Mouse (Mus musculus) limb, embryonic 12.5 days (tissue): ENCODE measurements at regions not wholly inside any gene's neighbourhood (a gene's known extent, or its start where the extent isn't known, plus 50 kb on each side); places are given as distances from the start of the nearest gene placed in this dataset.

Source experiments
- ATAC-seq: fragments of 200-750 bp; cut with Nextera tagmentation; 2 replicates; pipeline ENCODE4 v1.8.0; 2017; ENCODE audit warnings: low read depth, moderate TSS enrichment; ENCODE audit not compliant: insufficient number of reproducible peaks, insufficient read depth, low FRiP score, low TSS enrichment
- H3K27ac ChIP-seq: fragments of 300-500 bp; sonication (generic); 2 replicates; pipeline ENCODE4 v1.5.1; 2016; ENCODE audit warnings: mild to moderate bottlenecking, moderate library complexity
- H3K27me3 ChIP-seq: fragments of 300-500 bp; sonication (generic); 2 replicates; pipeline ENCODE4 v1.6.1; 2016; ENCODE audit warnings: mild to moderate bottlenecking, moderate library complexity
- H3K36me3 ChIP-seq: fragments of 300-500 bp; sonication (generic); 2 replicates; pipeline ENCODE4 v1.6.1; 2016; ENCODE audit warnings: mild to moderate bottlenecking, moderate library complexity
- H3K4me1 ChIP-seq: fragments of 300-500 bp; sonication (generic); replicated peaks from 2 replicates; pipeline ENCODE4 v1.6.1; 2016
- H3K4me2 ChIP-seq: fragments of 300-500 bp; sonication (generic); 2 replicates; pipeline ENCODE4 v1.6.1; 2016; ENCODE audit warnings: mild to moderate bottlenecking, moderate library complexity
- H3K4me3 ChIP-seq: fragments of 300-500 bp; sonication (generic); replicated peaks from 2 replicates; pipeline ENCODE4 v1.5.1; 2016; ENCODE audit warnings: mild to moderate bottlenecking
- H3K9ac ChIP-seq: fragments of 300-500 bp; sonication (generic); replicated peaks from 2 replicates; pipeline ENCODE4 v1.6.1; 2016; ENCODE audit warnings: mild to moderate bottlenecking, moderate library complexity
- H3K9me3 ChIP-seq: fragments of 300-500 bp; sonication (generic); 2 replicates; pipeline ENCODE4 v1.6.1; 2016; ENCODE audit warnings: mild to moderate bottlenecking, moderate library complexity
- WGBS: fragments of 180-500 bp; shearing (Covaris S2); methylation state at CpG from one replicate; pipeline ENCODE4 v1.1.7; 2016; 5-methylcytosine and 5-hydroxymethylcytosine counted together

DNA sequence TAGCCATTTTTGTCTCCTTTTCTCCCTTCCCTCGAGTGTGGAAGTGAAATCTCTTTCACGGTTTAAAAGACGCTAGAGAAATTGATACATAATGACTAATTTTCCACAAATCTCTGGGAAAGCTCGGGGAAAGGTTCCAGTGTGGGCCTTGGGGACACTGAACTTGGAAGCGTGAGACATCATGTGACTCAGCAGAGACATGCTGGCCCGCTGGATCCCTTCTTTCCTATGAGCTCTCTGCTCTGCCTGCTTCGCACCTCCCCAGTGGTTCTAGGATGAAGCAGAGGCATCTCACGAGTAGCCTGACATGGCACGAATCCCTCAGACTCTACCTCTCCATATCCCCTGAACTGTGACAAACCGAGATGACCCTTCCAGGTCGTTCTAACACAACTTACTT lies 206.2 kb downstream of the Rnd3 start:
- no peaks in the 10 kb centered on the region for H3K27me3 ChIP-seq
- peak overlapping the region; percentile 50; the same call in 1 of the 2 replicates for H3K27ac ChIP-seq
- WGBS: 69% methylated on average over 11 of the region's 11 CpGs
- no peak for ATAC-seq
- H3K4me3 ChIP-seq: no peak overlapping the region
- no peak overlapping the region for H3K9ac ChIP-seq
- no peaks in the 10 kb centered on the region for H3K9me3 ChIP-seq
- H3K36me3 ChIP-seq: no peaks in the 10 kb centered on the region
- peaks cover 21% of the 10 kb centered on the region; the same call in 1 of the 2 replicates for H3K4me1 ChIP-seq
- peak overlapping the region; percentile 35 for H3K4me2 ChIP-seq

GRCm38 (mm10) chr2:50932936-50933335 lies 216.0 kb downstream of the Rnd3 start:
- no peak for ATAC-seq
- Histone ChIP-seq H3K9ac (no peak overlapping the region), H3K4me2 (no peak overlapping the region), H3K9me3 (no peaks in the 10 kb centered on the region), H3K27ac (0 out of 2 replicates have a peak overlapping the region, but pooled peaks have one; percentile 2), H3K27me3 (no peaks in the 10 kb centered on the region), H3K4me1 (no peaks in the 10 kb centered on the region), H3K36me3 (no peaks in the 10 kb centered on the region), H3K4me3 (no peak overlapping the region)
- 25% methylated on average over 7 of the region's 7 CpGs for WGBS

DNA sequence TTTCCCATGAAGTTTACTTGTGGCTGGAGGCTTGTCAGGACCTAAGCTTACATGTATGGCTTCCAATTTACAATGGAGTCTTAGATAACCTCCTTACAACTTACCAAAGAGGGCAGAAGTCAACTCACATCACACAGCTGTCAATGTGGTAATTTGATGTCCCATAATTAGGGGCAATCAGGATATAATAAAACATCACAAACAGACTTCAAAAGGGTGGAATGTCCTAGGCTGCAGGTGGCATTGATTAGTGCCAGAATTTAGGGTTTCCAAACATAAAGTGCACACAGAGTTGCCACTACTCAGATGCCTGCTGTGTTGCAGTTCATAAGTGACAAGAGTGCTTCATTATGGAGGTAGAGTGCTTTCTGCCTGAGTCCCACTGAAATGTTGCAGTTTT lies 227.9 kb downstream of the Rnd3 start:
- Histone ChIP-seq H3K9me3 (no peaks in the 10 kb centered on the region), H3K27me3 (no peaks in the 10 kb centered on the region), H3K4me2 (no peak overlapping the region), H3K27ac (no peak overlapping the region), H3K4me3 (no peak overlapping the region), H3K9ac (no peak overlapping the region), H3K4me1 (no peaks in the 10 kb centered on the region), H3K36me3 (no peaks in the 10 kb centered on the region)
- ATAC-seq: no peak

DNA sequence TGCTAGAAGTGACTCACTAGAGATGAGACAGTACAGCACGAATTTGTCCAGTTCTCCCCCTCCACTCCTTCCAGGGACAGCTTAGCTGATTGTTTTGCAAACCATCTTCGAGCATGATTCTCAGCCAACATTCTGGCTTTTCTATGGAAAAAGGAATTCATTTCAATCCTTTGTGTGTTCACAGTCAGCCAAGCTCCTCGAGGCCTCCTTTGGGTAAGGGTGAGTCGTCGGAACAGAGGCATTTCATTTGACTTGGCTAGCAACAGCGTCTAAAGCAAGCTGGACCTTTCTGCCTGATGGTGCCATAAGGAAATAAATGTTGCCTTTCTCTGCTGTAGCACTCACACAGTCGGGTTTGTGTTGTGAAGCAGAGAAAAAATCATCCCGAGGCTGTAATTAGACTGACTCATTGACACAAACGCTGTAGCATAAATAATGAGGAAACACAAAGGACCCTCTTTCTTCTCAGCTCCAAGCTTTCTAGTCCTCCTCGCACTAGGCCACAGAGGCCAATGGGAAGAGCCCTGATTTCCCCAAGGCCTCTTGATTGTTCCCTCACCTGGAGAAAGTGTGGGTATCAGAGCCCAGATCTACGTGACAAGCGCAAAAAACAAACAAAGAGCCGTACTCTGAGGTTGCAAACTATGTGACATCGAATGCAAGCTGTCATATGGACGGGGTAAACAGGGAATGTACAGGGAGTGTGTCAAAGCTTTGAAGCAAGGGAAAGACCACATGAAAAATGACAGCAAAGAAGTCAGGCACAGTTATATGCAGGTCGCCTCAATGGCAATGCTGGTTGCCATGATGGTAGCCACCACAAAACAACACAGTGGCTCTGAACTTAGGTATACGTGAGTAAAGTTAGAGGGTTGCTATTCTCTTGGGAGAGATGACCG lies 232.3 kb downstream of the Rnd3 start:
- no peak overlapping the region for H3K9ac ChIP-seq

DNA sequence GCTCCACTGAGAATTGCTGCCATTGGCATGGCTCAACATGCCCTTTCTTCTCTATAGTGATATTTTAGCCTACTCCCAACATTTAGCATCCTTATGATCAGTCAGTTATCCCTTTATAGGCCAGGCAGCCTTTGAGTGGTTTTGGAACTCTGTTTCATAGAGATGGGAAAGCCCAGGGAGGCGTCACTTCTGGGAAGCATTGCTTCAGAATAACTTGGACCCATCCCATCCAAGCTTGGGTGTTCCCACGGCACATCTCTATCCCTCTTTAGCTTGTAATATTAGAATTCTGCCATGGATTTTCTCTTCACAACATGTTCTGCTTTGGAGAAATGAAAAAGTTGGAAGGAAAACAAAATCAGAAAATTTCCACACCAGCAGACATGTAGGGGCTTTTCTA lies 233.8 kb downstream of the Rnd3 start:
- no peaks in the 10 kb centered on the region for H3K27me3 ChIP-seq
- no peaks in the 10 kb centered on the region for H3K36me3 ChIP-seq
- no peak for ATAC-seq
- H3K4me3 ChIP-seq: no peak overlapping the region
- no peaks in the 10 kb centered on the region for H3K4me1 ChIP-seq
- no peak overlapping the region for H3K27ac ChIP-seq
- H3K9ac ChIP-seq: no peak overlapping the region
- H3K9me3 ChIP-seq: no peaks in the 10 kb centered on the region
- 91% methylated on average over 2 of the region's 2 CpGs for WGBS
- no peak overlapping the region for H3K4me2 ChIP-seq

More for the DNA sequence above, 232.3 kb downstream of the Rnd3 start:
- H3K27ac ChIP-seq: no peak overlapping the region
- no peak overlapping the region for H3K4me3 ChIP-seq
- no peaks in the 10 kb centered on the region for H3K4me1 ChIP-seq
- H3K4me2 ChIP-seq: no peak overlapping the region
- no peaks in the 10 kb centered on the region for H3K27me3 ChIP-seq
- no peak for ATAC-seq
- WGBS: 68% methylated on average over 18 of the region's 18 CpGs
- H3K9me3 ChIP-seq: no peaks in the 10 kb centered on the region
- H3K36me3 ChIP-seq: no peaks in the 10 kb centered on the region

DNA sequence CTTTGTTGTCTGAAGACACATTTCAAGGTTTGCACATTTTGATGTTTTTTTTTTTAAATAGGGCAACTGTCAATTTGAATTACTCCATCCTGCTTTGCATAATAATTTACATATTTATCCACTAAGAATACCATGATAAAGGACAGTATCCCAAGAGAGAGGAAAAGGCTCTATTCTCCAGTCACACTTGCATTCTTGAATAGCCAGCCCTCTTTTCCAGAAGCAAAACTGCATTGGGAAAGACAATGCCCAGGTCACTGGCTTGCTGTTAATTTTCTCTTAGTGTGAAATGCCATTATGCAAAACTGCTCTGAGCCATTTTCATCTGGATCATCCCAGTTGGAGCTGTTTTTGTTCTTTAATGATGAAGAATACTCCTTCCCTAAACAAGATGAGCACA lies 234.7 kb downstream of the Rnd3 start:
- H3K36me3 ChIP-seq: no peaks in the 10 kb centered on the region
- no peak for ATAC-seq

GRCm38 (mm10) chr2:50908762-50909161 lies 240.1 kb downstream of the Rnd3 start:
- Histone ChIP-seq H3K4me3 (no peak overlapping the region), H3K9me3 (no peaks in the 10 kb centered on the region), H3K27me3 (no peaks in the 10 kb centered on the region), H3K9ac (no peak overlapping the region), H3K4me1 (no peaks in the 10 kb centered on the region), H3K4me2 (no peak overlapping the region), H3K36me3 (no peaks in the 10 kb centered on the region), H3K27ac (no peak overlapping the region)
- 82% methylated on average over 3 of the region's 3 CpGs for WGBS
- no peak for ATAC-seq

More for the DNA sequence above, 234.7 kb downstream of the Rnd3 start:
- Histone ChIP-seq H3K9ac (no peak overlapping the region), H3K4me2 (no peak overlapping the region), H3K27ac (no peak overlapping the region), H3K27me3 (no peaks in the 10 kb centered on the region), H3K4me1 (no peaks in the 10 kb centered on the region), H3K9me3 (no peaks in the 10 kb centered on the region), H3K4me3 (no peak overlapping the region)

- Histone ChIP-seq H3K4me3 (no peak overlapping the region), H3K9ac (no peak overlapping the region), H3K27me3 (no peaks in the 10 kb centered on the region), H3K9me3 (no peaks in the 10 kb centered on the region), H3K36me3 (no peaks in the 10 kb centered on the region), H3K4me1 (no peaks in the 10 kb centered on the region), H3K27ac (no peak overlapping the region), H3K4me2 (no peak overlapping the region)
- WGBS: 78% methylated on average over 8 of the region's 8 CpGs
- no peak for ATAC-seq
These were observed 246.2 kb downstream of the Rnd3 start for GRCm38 (mm10) chr2:50902701-50903100.

GRCm38 (mm10) chr2:50902220-50902619 lies 246.7 kb downstream of the Rnd3 start:
- H3K4me3 ChIP-seq: no peak overlapping the region
- H3K9me3 ChIP-seq: no peaks in the 10 kb centered on the region
- H3K4me2 ChIP-seq: no peak overlapping the region
- H3K9ac ChIP-seq: no peak overlapping the region
- WGBS: 77% methylated on average over 9 of the region's 9 CpGs
- H3K4me1 ChIP-seq: no peaks in the 10 kb centered on the region
- H3K27ac ChIP-seq: no peak overlapping the region
- no peaks in the 10 kb centered on the region for H3K27me3 ChIP-seq
- ATAC-seq: no peak
- no peaks in the 10 kb centered on the region for H3K36me3 ChIP-seq

DNA sequence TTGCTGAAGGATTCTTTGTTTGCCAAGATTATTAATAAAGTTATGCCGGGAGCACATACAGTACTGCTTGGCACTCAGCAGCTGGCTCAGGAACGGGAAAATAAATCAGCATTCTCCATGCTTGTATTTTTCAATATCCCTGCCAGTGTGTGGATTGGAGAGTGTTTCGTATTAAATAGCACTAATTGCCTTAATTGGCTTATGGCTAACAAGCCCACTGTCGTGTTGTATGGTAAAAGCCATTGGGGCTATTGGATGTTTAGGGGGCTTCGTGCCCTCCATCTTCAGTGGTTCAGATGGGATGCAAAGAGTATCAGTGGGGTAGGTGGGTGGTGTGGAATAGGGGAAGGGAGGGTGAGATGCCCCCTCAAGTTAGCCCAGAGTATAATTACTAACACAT lies 259.9 kb downstream of the Rnd3 start:
- Histone ChIP-seq H3K27me3 (no peaks in the 10 kb centered on the region), H3K36me3 (no peaks in the 10 kb centered on the region), H3K4me2 (no peak overlapping the region), H3K9ac (no peak overlapping the region), H3K4me3 (no peak overlapping the region), H3K9me3 (no peaks in the 10 kb centered on the region), H3K27ac (no peak overlapping the region), H3K4me1 (peaks cover 15% of the 10 kb centered on the region)
- 41% methylated on average over 5 of the region's 5 CpGs for WGBS
- no peak for ATAC-seq

DNA sequence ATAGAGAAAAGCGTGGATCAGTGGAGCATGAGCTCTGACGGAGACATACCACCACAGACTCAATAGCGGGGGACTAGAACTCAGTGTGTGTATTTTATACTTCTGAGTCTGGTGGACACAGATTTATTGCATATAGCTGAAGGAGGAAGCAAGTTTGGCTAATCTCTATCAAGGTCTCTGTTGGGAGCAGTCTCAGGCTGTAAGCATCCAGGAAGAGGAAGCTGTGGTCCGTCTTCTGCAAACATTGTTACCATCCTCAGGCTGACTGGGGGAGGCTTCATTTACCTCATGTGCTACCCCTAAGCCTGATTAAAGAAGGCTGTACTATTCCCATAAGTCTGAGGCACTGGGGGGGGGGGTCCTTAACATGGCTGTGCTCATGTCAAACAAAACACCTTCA lies 261.0 kb downstream of the Rnd3 start:
- no peak overlapping the region for H3K27ac ChIP-seq
- H3K9me3 ChIP-seq: no peaks in the 10 kb centered on the region
- ATAC-seq: no peak
- H3K4me2 ChIP-seq: no peak overlapping the region
- H3K4me1 ChIP-seq: peaks cover 15% of the 10 kb centered on the region
- no peak overlapping the region for H3K4me3 ChIP-seq
- WGBS: 87% methylated on average over 4 of the region's 4 CpGs
- no peaks in the 10 kb centered on the region for H3K36me3 ChIP-seq
- H3K9ac ChIP-seq: no peak overlapping the region
- H3K27me3 ChIP-seq: no peaks in the 10 kb centered on the region

DNA sequence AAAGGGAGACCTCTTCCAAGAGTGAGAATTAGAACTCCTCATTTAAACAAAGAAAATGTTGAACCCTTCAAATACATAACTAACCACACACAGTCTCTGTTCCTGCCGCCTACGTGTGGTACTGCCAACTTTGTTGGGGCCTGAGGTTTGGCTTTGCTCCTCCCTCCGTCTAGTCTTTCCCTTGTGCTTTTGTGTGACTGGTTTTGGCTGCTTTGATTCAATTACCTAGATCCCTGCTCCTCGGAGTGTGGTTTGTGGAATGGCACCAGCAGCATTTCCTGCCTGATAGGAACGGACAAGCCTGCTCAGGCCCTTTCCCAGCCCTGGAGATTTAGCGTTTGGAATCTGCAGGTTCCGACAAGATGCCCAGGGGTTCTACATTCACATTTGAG lies 263.0 kb downstream of the Rnd3 start:
- no peak for ATAC-seq
- 30% methylated on average over 7 of the region's 7 CpGs for WGBS
- no peak overlapping the region for H3K4me2 ChIP-seq
- no peak overlapping the region for H3K4me3 ChIP-seq
- no peak overlapping the region for H3K9ac ChIP-seq
- no peaks in the 10 kb centered on the region for H3K36me3 ChIP-seq
- H3K4me1 ChIP-seq: peaks cover 15% of the 10 kb centered on the region
- H3K27ac ChIP-seq: no peak overlapping the region
- H3K9me3 ChIP-seq: no peaks in the 10 kb centered on the region
- H3K27me3 ChIP-seq: no peaks in the 10 kb centered on the region
